Mouse (Mus musculus) MEL (cell line): ENCODE data around the gene Tmem184b. TPM values are rescaled to one million over a fixed set of nuclear protein-coding genes. Genes with fewer than 3 reads are reported as not detected.

Experiments used
- DNase-seq: peaks from one replicate; pipeline ENCODE4 v3.0.0; 2011; ENCODE audit warnings: low read depth, low spot score
- H3K27ac ChIP-seq: 2 replicates; pipeline ENCODE4 v1.5.1; 2012; ENCODE audit warnings: low read depth, mild to moderate bottlenecking, control low read depth, low read length, moderate library complexity; ENCODE audit not compliant: control insufficient read depth
- H3K27me3 ChIP-seq, 2 experiments: fragments of 150-350 bp in 1 of 2; sonication (generic) in 1 of 2; 2 replicates each; pipeline ENCODE4 v1.6.1; 2012; ENCODE audit warnings: low read length in 2 of 2, mild to moderate bottlenecking in 2 of 2, improper control_type of control experiment in 1 of 2, moderate library complexity in 1 of 2; ENCODE audit not compliant: insufficient read depth in 2 of 2, control insufficient read depth in 1 of 2
- H3K36me3 ChIP-seq, 2 experiments: 2 replicates each; pipeline ENCODE4 v1.6.1; 2012 to 2014; ENCODE audit warnings: low read length in 2 of 2, improper control_type of control experiment in 1 of 2, inconsistent platforms in 1 of 2, mild to moderate bottlenecking in 1 of 2; ENCODE audit not compliant: insufficient read depth in 2 of 2, control insufficient read depth in 1 of 2
- H3K4me1 ChIP-seq, 2 experiments: fragments of 150-350 bp in 1 of 2; sonication (generic) in 1 of 2; 2 replicates each; pipeline ENCODE4 v1.6.1; 2012; ENCODE audit warnings: low read length in 2 of 2, improper control_type of control experiment in 1 of 2, mild to moderate bottlenecking in 1 of 2; ENCODE audit not compliant: insufficient read depth in 2 of 2, control insufficient read depth in 1 of 2
- H3K4me3 ChIP-seq, 2 experiments: fragments of 150-350 bp in 1 of 2; sonication (generic) in 1 of 2; 2 replicates each; pipeline ENCODE4 v1.5.1; 2012; ENCODE audit warnings: low read depth in 2 of 2, low read length in 2 of 2, mild to moderate bottlenecking in 2 of 2, moderate library complexity in 2 of 2, control low read depth in 1 of 2, improper control_type of control experiment in 1 of 2; ENCODE audit not compliant: control insufficient read depth in 1 of 2, insufficient read depth in 1 of 2
- H3K79me2 ChIP-seq: 2 replicates; pipeline ENCODE4 v1.6.1; 2012; ENCODE audit warnings: mild to moderate bottlenecking, low read length, moderate library complexity; ENCODE audit not compliant: control insufficient read depth, poor library complexity, insufficient read depth
- H3K9ac ChIP-seq: 2 replicates; pipeline ENCODE4 v1.6.1; 2012; ENCODE audit warnings: low read depth, mild to moderate bottlenecking, control low read depth, low read length, moderate library complexity; ENCODE audit not compliant: control insufficient read depth, poor library complexity, severe bottlenecking
- H3K9me3 ChIP-seq: fragments of 150-350 bp; sonication (generic); replicated peaks from 2 replicates; pipeline ENCODE4 v1.6.1; 2012; ENCODE audit warnings: mild to moderate bottlenecking, low read length, improper control_type of control experiment, moderate library complexity; ENCODE audit not compliant: insufficient read depth
- BHLHE40 ChIP-seq: IDR thresholded peaks from 2 replicates; pipeline ENCODE4 v1.6.1; 2012; ENCODE audit warnings: low read depth, mild to moderate bottlenecking, inconsistent platforms, low read length, improper control_type of control experiment, borderline replicate concordance
- CHD1 ChIP-seq: IDR thresholded peaks from 2 replicates; pipeline ENCODE4 v1.6.1; 2012; ENCODE audit warnings: low read depth, mild to moderate bottlenecking, inconsistent platforms, low read length, improper control_type of control experiment
- CHD2 ChIP-seq: IDR thresholded peaks from 2 replicates; pipeline ENCODE4 v1.6.1; 2011; ENCODE audit warnings: low read length, improper control_type of control experiment
- CTCF ChIP-seq, 3 experiments: IDR thresholded peaks in 2 of 3; conservative IDR thresholded peaks in 1 of 3; 2 replicates each; pipeline ENCODE4 v1.5.1; 2011 to 2012; ENCODE audit warnings: low read length in 3 of 3, low read depth in 2 of 3, mild to moderate bottlenecking in 2 of 3, improper control_type of control experiment in 1 of 3, inconsistent platforms in 1 of 3, mixed read lengths in 1 of 3, moderate library complexity in 1 of 3; ENCODE audit not compliant: control insufficient read depth in 1 of 3, insufficient read depth in 1 of 3, poor library complexity in 1 of 3, severe bottlenecking in 1 of 3
- E2F4 ChIP-seq: IDR thresholded peaks from 2 replicates; pipeline ENCODE4 v1.6.1; 2011; ENCODE audit warnings: low read depth, low read length, improper control_type of control experiment, borderline replicate concordance
- ELF1 ChIP-seq: IDR thresholded peaks from 2 replicates; pipeline ENCODE4 v1.6.1; 2014; ENCODE audit warnings: low read depth, mild to moderate bottlenecking, inconsistent platforms, low read length, improper control_type of control experiment, moderate library complexity
- EP300 ChIP-seq, 2 experiments: IDR thresholded peaks; 2 replicates each; pipeline ENCODE4 v1.6.1; 2011; ENCODE audit warnings: improper control_type of control experiment in 2 of 2, low read length in 2 of 2, low read depth in 1 of 2, mild to moderate bottlenecking in 1 of 2
- GABPA ChIP-seq: IDR thresholded peaks from 2 replicates; pipeline ENCODE4 v1.6.1; 2012; ENCODE audit warnings: low read depth, mild to moderate bottlenecking, inconsistent platforms, low read length, improper control_type of control experiment, moderate library complexity
- GATA1 ChIP-seq: IDR thresholded peaks from 2 replicates; pipeline ENCODE4 v1.6.1; 2011; ENCODE audit warnings: low read depth, low read length, improper control_type of control experiment
- JUND ChIP-seq: IDR thresholded peaks from 2 replicates; pipeline ENCODE4 v1.6.1; 2011; ENCODE audit warnings: low read depth, mild to moderate bottlenecking, improper control_type of control experiment, low read length
- KAT2A ChIP-seq: conservative IDR thresholded peaks from 2 replicates; pipeline ENCODE4 v1.6.1; 2012; ENCODE audit warnings: low read depth, low read length, improper control_type of control experiment, inconsistent platforms
- MAFK ChIP-seq: IDR thresholded peaks from 2 replicates; pipeline ENCODE4 v1.6.1; 2011; ENCODE audit warnings: low read depth, mild to moderate bottlenecking, low read length, improper control_type of control experiment, borderline replicate concordance
- MAX ChIP-seq: IDR thresholded peaks from 2 replicates; pipeline ENCODE4 v1.6.1; 2011; ENCODE audit warnings: low read length, improper control_type of control experiment
- MAZ ChIP-seq: IDR thresholded peaks from 2 replicates; pipeline ENCODE4 v1.6.1; 2012; ENCODE audit warnings: low read depth, mild to moderate bottlenecking, inconsistent platforms, low read length, improper control_type of control experiment
- MEF2A ChIP-seq: IDR thresholded peaks from 2 replicates; pipeline ENCODE4 v1.6.1; 2014; ENCODE audit warnings: low read depth, mild to moderate bottlenecking, inconsistent platforms, low read length, improper control_type of control experiment; ENCODE audit not compliant: poor library complexity, insufficient replicate concordance, severe bottlenecking; ENCODE audit errors: extremely low read depth
- MYB ChIP-seq: IDR thresholded peaks from 2 replicates; pipeline ENCODE4 v1.6.1; 2011; ENCODE audit warnings: mild to moderate bottlenecking, low read depth, low read length, improper control_type of control experiment
- POLR2A ChIP-seq, 2 experiments: IDR thresholded peaks; 2 replicates each; pipeline ENCODE4 v1.6.1; 2011 to 2012; ENCODE audit warnings: low read length in 2 of 2, mild to moderate bottlenecking in 2 of 2, control low read depth in 1 of 2, improper control_type of control experiment in 1 of 2, low read depth in 1 of 2, moderate library complexity in 1 of 2; ENCODE audit not compliant: control insufficient read depth in 1 of 2, insufficient read depth in 1 of 2, poor library complexity in 1 of 2
- POLR2AphosphoS2 ChIP-seq: IDR thresholded peaks from 2 replicates; pipeline ENCODE4 v1.6.1; 2011; ENCODE audit warnings: low read length, improper control_type of control experiment
- POLR2AphosphoS5 ChIP-seq: IDR thresholded peaks from 2 replicates; pipeline ENCODE4 v1.6.1; 2012; ENCODE audit warnings: low read depth, borderline replicate concordance, mild to moderate bottlenecking, inconsistent platforms, low read length, moderate library complexity, mixed read lengths
- RAD21 ChIP-seq: IDR thresholded peaks from 2 replicates; pipeline ENCODE4 v1.6.1; 2011; ENCODE audit warnings: mild to moderate bottlenecking, low read depth, low read length, improper control_type of control experiment
- RCOR1 ChIP-seq: IDR thresholded peaks from 2 replicates; pipeline ENCODE4 v1.6.1; 2012; ENCODE audit warnings: low read depth, mild to moderate bottlenecking, inconsistent platforms, low read length, improper control_type of control experiment
- SIN3A ChIP-seq: IDR thresholded peaks from 2 replicates; pipeline ENCODE4 v1.6.1; 2012; ENCODE audit warnings: low read length, improper control_type of control experiment, inconsistent platforms
- SMC3 ChIP-seq: IDR thresholded peaks from 2 replicates; pipeline ENCODE4 v1.6.1; 2011; ENCODE audit warnings: low read depth, low read length, improper control_type of control experiment
- TAL1 ChIP-seq: IDR thresholded peaks from 2 replicates; pipeline ENCODE4 v1.6.1; 2012; ENCODE audit warnings: mild to moderate bottlenecking, inconsistent platforms, low read length, moderate library complexity, mixed read lengths
- TBP ChIP-seq: IDR thresholded peaks from 2 replicates; pipeline ENCODE4 v1.8.0; 2011; ENCODE audit warnings: low read depth, low read length, improper control_type of control experiment
- TCF12 ChIP-seq: IDR thresholded peaks from 2 replicates; pipeline ENCODE4 v1.6.1; 2014; ENCODE audit warnings: low read depth, mild to moderate bottlenecking, inconsistent platforms, low read length, improper control_type of control experiment, moderate library complexity
- UBTF ChIP-seq: IDR thresholded peaks from 2 replicates; pipeline ENCODE4 v1.6.1; 2012; ENCODE audit warnings: low read depth, mild to moderate bottlenecking, inconsistent platforms, low read length, improper control_type of control experiment, moderate library complexity, borderline replicate concordance; ENCODE audit not compliant: insufficient read depth
- USF1 ChIP-seq: IDR thresholded peaks from 2 replicates; pipeline ENCODE4 v1.6.1; 2014; ENCODE audit warnings: low read depth, mild to moderate bottlenecking, inconsistent platforms, low read length, improper control_type of control experiment, moderate library complexity
- ZKSCAN1 ChIP-seq: IDR thresholded peaks from 2 replicates; pipeline ENCODE4 v1.6.1; 2012; ENCODE audit warnings: low read depth, mild to moderate bottlenecking, inconsistent platforms, low read length, improper control_type of control experiment, moderate library complexity
- ZNF384 ChIP-seq: IDR thresholded peaks from 2 replicates; pipeline ENCODE4 v1.6.1; 2012; ENCODE audit warnings: low read depth, mild to moderate bottlenecking, inconsistent platforms, low read length, improper control_type of control experiment
- polyA plus RNA-seq, 2 experiments: library from polyadenylated mRNA; stranded (reverse) in 1 of 2; unstranded in 1 of 2; fragments of >175 nt in 1 of 2; fragments of >200 nt in 1 of 2; gene quantifications; 2 replicates each; pipeline versions ENCODE4 v1.2.1 to v1.2.4; 2012; ENCODE audit warnings: low replicate concordance in 2 of 2, low read depth in 1 of 2; ENCODE audit not compliant: insufficient read length in 2 of 2, insufficient read depth in 1 of 2, missing spikeins in 1 of 2
- total RNA-seq: library from RNA; depleted of rRNA; stranded (reverse); fragments of 300-350 nt; gene quantifications from 2 replicates; pipeline ENCODE4 v1.2.3, GENCODE M21; 2012

Tmem184b gene
- total and polyA plus RNA-seq, 3 experiments: 7.5 to 28.4 TPM; not detected in 1

GRCm38 (mm10) chr15:79328939-79329275 is 74.5 kb downstream of the Tmem184b start:
- peaks cover 28% of the 10 kb centered on the region for H3K79me2 ChIP-seq
- peak; percentile 80 for DNase-seq
- no peaks in the 10 kb centered on the region for H3K27me3 ChIP-seq
- H3K4me3 ChIP-seq: peak overlapping the region; percentile 53 to 71
- TF ChIP-seq JUND (no peak), EP300 (IDR thresholded peaks at IDR 0.05; ENCODE audit: low read depth in 1 of 2, low read length in 2 of 2) (no peak), POLR2AphosphoS5 (no peak), CHD1 (0 out of 2 replicates have a peak, but pooled peaks have one; percentile 12)
- peaks cover 0 to 20% of the 10 kb centered on the region in 2 experiments; a peak in 2 of 4 replicates for H3K36me3 ChIP-seq
- H3K9me3 ChIP-seq: no peaks in the 10 kb centered on the region
- peak overlapping the region; percentile 73 for H3K9ac ChIP-seq
- H3K4me1 ChIP-seq: peaks cover 2 to 31% of the 10 kb centered on the region in 2 experiments
- peak overlapping the region; percentile 79 for H3K27ac ChIP-seq

GRCm38 (mm10) chr15:79328058-79328938 is 75.1 kb downstream of the Tmem184b start, which contains the start of gene Pla2g6:
Gene Pla2g6 (minus strand): TSS chr15:79328390.
- Histone ChIP-seq H3K36me3 (peaks cover 0 to 19% of the 10 kb centered on the region in 2 experiments; a peak in 2 of 4 replicates), H3K4me1 (peaks cover 4 to 32% of the 10 kb centered on the region in 2 experiments), H3K9me3 (no peaks in the 10 kb centered on the region)
- TF ChIP-seq MAZ (no peak; the same call in 1 of the 2 replicates), BHLHE40 (no peak), UBTF (no peak), E2F4 (no peak), MEF2A (0 out of 2 replicates have a peak, but pooled peaks have one; percentile 2), ZNF384 (peak; percentile 93), MAFK (peak; percentile 95), TAL1 (no peak), MAX (peak; percentile 97), GABPA (0 out of 2 replicates have a peak, but pooled peaks have one; percentile 59), RAD21 (no peak), USF1 (peak; percentile 95), TCF12 (peak; percentile 23; the same call in 1 of the 2 replicates), TBP (peak; percentile 60), ELF1 (peak; percentile 97), POLR2A (IDR thresholded peaks at IDR 0.05; ENCODE audit: control insufficient read depth in 1 of 2, insufficient read depth in 1 of 2, low read depth in 1 of 2, low read length in 2 of 2, poor library complexity in 1 of 2) (peak in 1 of 2 experiments; percentile 88; a peak in 2 of 4 replicates), CHD2 (peak; percentile 18; the same call in 1 of the 2 replicates), RCOR1 (no peak), POLR2AphosphoS2 (peak; percentile 62; the same call in 1 of the 2 replicates), SMC3 (no peak), ZKSCAN1 (no peak; the same call in 1 of the 2 replicates), KAT2A (peak; percentile 70; the same call in 1 of the 2 replicates), GATA1 (peak; percentile 21; the same call in 1 of the 2 replicates), SIN3A (peak; percentile 94), MYB (no peak), CHD1 (0 out of 2 replicates have a peak, but pooled peaks have one; percentile 51), CTCF (IDR thresholded peaks at IDR 0.05 in 2 of 3, conservative IDR thresholded peaks at IDR 0.05 in 1 of 3; ENCODE audit: control insufficient read depth in 1 of 3, insufficient read depth in 1 of 3, low read depth in 2 of 3, low read length in 3 of 3, poor library complexity in 1 of 3, severe bottlenecking in 1 of 3) (no peak)

More at GRCm38 (mm10) chr15:79328058-79328938, 75.1 kb downstream of the Tmem184b start, which contains the start of gene Pla2g6:
- H3K4me3 ChIP-seq: peak within 1 kb of the TSS; percentile 75 to 99
- H3K9ac ChIP-seq: peak within 1 kb of the TSS; percentile 93
- DNase-seq: peak; percentile 100
- no peaks in the 10 kb centered on the region for H3K27me3 ChIP-seq
- H3K79me2 ChIP-seq: peaks cover 28% of the 10 kb centered on the region
- peak within 1 kb of the TSS; percentile 89 for H3K27ac ChIP-seq
